20 mouse cellular contexts compared by ENCODE assay signal in genomic region chr6:61767151-61767550, GRCm38 (mm10).
DNase-seq lines count a peak whose midpoint lies in the region; ATAC-seq lines count a peak whose summit lies in the region.
"Had no signal": no experiment of that assay in that cellular context is flagged by ENCODE, and none has a peak within 500 bp of the region (broad histone marks: within the 10 kb centered on the region; RNA-seq: fewer than 3 reads in every experiment).

No protein-coding gene starts in this region.

- DNase-seq in frontal cortex, postnatal 25 days (ENCODE audit: low spot score in 2 of 2), result no peak
- DNase-seq in ovary, postnatal 36 days (ENCODE audit: low spot score), result peak; percentile 5
- DNase-seq in ovary, adult 18-20 months (ENCODE audit: low spot score), result no peak
- DNase-seq in right cerebral cortex, postnatal 14 days, result peak; percentile 8
- DNase-seq in right cerebral cortex, adult 18-20 months, result no peak
- peak; percentile 15 for DNase-seq in telencephalon, adult 2 months (ENCODE audit: low read depth, low spot score)
- DNase-seq in heart, postnatal 25 days (ENCODE audit: low spot score), result no peak
- DNase-seq: adrenal gland, postnatal 25 days; cerebellum, adult 11 months; cerebellum, adult 8-10 months; cerebellum, postnatal 14 days; embryo, embryonic 11 days; gastrocnemius, adult 2 months; gastrocnemius, postnatal 25 days; heart, adult 11 months; heart, postnatal 10 days had no signal

- intact Hi-C loops in heart, postnatal 25 days (cut with DNase I), result no loop called here

- ATAC-seq in frontal cortex, adult (ENCODE audit: low TSS enrichment), result peak; percentile 94
- ATAC-seq: activated CD4-positive, CD25-positive, alpha-beta regulatory T cell, adult 4 months; forebrain, embryonic 16.5 days; Patski had no signal

Comparison
In these comparisons a context has a peak if more than half of its experiments do, and no peak if none do; other contexts are left out.
1. DNase-seq: peak in ovary, postnatal 36 days (single experiment), right cerebral cortex, postnatal 14 days (single experiment) and telencephalon, adult 2 months (single experiment); none in frontal cortex, postnatal 25 days (0 of 2), ovary, adult 18-20 months (single experiment), right cerebral cortex, adult 18-20 months (single experiment) and heart, postnatal 25 days (single experiment).